In the genomic region with DNA sequence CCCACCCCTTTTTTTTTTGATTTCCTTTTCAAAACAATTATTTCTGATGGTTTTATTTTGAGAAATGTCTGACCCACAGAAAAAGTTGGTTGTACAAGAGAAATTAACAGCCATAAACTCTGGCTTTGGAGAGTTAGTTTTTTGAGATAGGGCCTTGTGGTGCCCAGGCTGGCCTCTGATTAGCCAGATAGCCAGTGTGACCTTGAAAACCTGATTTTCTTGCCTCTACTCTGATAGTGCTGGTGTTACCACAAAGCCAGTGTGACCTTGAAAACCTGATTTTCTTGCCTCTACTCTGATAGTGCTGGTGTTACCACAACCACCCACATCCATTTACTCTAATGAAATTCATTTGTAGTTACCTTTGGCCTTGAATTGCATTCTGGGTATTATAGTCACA, we compare ENCODE assay signal across 24 mouse cellular contexts. TPM values are rescaled to one million over a fixed set of nuclear protein-coding genes. Genes with fewer than 3 reads are reported as not detected.
"Had no signal": no experiment of that assay in that cellular context is flagged by ENCODE, and none has a peak within 500 bp of the region (broad histone marks: within the 10 kb centered on the region; RNA-seq: fewer than 3 reads in every experiment).

No protein-coding gene starts in this region.

- H3K4me3 ChIP-seq: liver, embryonic 13.5 days; liver, embryonic 15.5 days; midbrain, embryonic 10.5 days; midbrain, embryonic 12.5 days; myocyte; neural tube, embryonic 13.5 days; neural tube, embryonic 15.5 days had no signal

- H3K27ac ChIP-seq: liver, embryonic 13.5 days; liver, embryonic 15.5 days; midbrain, embryonic 10.5 days; midbrain, embryonic 12.5 days; neural tube, embryonic 13.5 days; neural tube, embryonic 15.5 days had no signal

- H3K4me1 ChIP-seq: liver, embryonic 13.5 days; liver, embryonic 15.5 days; midbrain, embryonic 12.5 days; neural tube, embryonic 13.5 days; neural tube, embryonic 15.5 days had no signal

- DNase-seq: liver, embryonic 13.5 days; liver, postnatal 0 days; lung, embryonic 14.5 days; lung, postnatal 10 days; lung, postnatal 4 days; midbrain, embryonic 14.5 days; retina, postnatal 1 day; right cerebral cortex, adult 18-20 months; right cerebral cortex, postnatal 25 days; right cerebral cortex, postnatal 4 days; spleen, adult 18-20 months; thymus, adult 18-20 months; thymus, postnatal 36 days had no signal

- H3K36me3 ChIP-seq: liver, embryonic 13.5 days; liver, embryonic 15.5 days; midbrain, embryonic 10.5 days; midbrain, embryonic 12.5 days; neural tube, embryonic 13.5 days; neural tube, embryonic 15.5 days had no signal

- H3K27me3 ChIP-seq: liver, embryonic 13.5 days; liver, embryonic 15.5 days; midbrain, embryonic 12.5 days; neural tube, embryonic 13.5 days; neural tube, embryonic 15.5 days had no signal

RNA-seq across cellular contexts. Expression of a gene that starts 13.9 kb away (rescaled TPM):
- polyA plus RNA-seq: liver, embryonic 13.5 days; liver, embryonic 15.5 days; liver, postnatal 0 days; lung, embryonic 14.5 days; lung, embryonic 16.5 days; midbrain, embryonic 10.5 days; midbrain, embryonic 12.5 days; midbrain, embryonic 14.5 days; midbrain, embryonic 16.5 days; myocyte; neural tube, embryonic 11.5 days; neural tube, embryonic 13.5 days; neural tube, embryonic 15.5 days; stomach, embryonic 14.5 days; stomach, embryonic 16.5 days had no signal

RNA-seq across cellular contexts. Expression of a gene that starts 47.2 kb away (rescaled TPM):
- polyA plus RNA-seq: midbrain, embryonic 12.5 days; myocyte had no signal

RNA-seq across cellular contexts. Expression of a gene that starts 59.7 kb away (rescaled TPM):
- polyA plus RNA-seq: midbrain, embryonic 12.5 days had no signal
